Mouse (Mus musculus): Measurements from ENCODE around the gene Gdf10.

GRCm38 (mm10) chr14:33940739-33941138 lies 17.4 kb downstream of the Gdf10 start, which contains the start of gene Gdf2:
- TF ChIP-seq GATA1 (IDR thresholded peaks at IDR 0.05; ENCODE audit: borderline replicate concordance, low read length), result no peak
- no peak for TF ChIP-seq CTCF (IDR thresholded peaks at IDR 0.05; ENCODE audit: low read depth, low read length)
- no peak for TF ChIP-seq TAL1 (conservative IDR thresholded peaks at IDR 0.05; ENCODE audit: low read depth, low read length)
- no peak for TF ChIP-seq POLR2AphosphoS5 (IDR thresholded peaks at IDR 0.05; ENCODE audit: insufficient replicate concordance, low read depth, low read length)
- no peak for TF ChIP-seq GATA2 (IDR thresholded peaks at IDR 0.05; ENCODE audit: borderline replicate concordance, low read depth, low read length)
